Mouse (Mus musculus) myocyte (in vitro differentiated cells): ENCODE results near the gene Rpf1.

Experiments used
- CEBPB ChIP-seq: IDR thresholded peaks from 2 replicates; pipeline ENCODE4 v1.6.1; 2011; ENCODE audit warnings: mild to moderate bottlenecking, moderate library complexity; ENCODE audit not compliant: poor library complexity, insufficient read depth, severe bottlenecking
- E2F4 ChIP-seq: IDR thresholded peaks from one replicate; pipeline ENCODE4 v1.6.1; 2011; ENCODE audit warnings: mild to moderate bottlenecking, control low read depth, moderate library complexity; ENCODE audit not compliant: insufficient read depth
- MAX ChIP-seq: IDR thresholded peaks from one replicate; pipeline ENCODE4 v1.6.1; 2011; ENCODE audit warnings: low read depth, mild to moderate bottlenecking, control low read depth
- MYOD1 ChIP-seq, 3 experiments: IDR thresholded peaks; one replicate each; pipeline ENCODE4 v1.6.1; 2011; ENCODE audit warnings: control low read depth in 2 of 3, low read depth in 2 of 3, mild to moderate bottlenecking in 2 of 3, moderate library complexity in 1 of 3; ENCODE audit not compliant: insufficient read length in 2 of 3, control insufficient read depth in 1 of 3
- MYOG ChIP-seq, 3 experiments: IDR thresholded peaks; one replicate each; pipeline ENCODE4 v1.6.1; 2011; ENCODE audit warnings: control low read depth in 2 of 3, low read depth in 2 of 3, mild to moderate bottlenecking in 2 of 3; ENCODE audit not compliant: insufficient read length in 2 of 3, control insufficient read depth in 1 of 3, insufficient read depth in 1 of 3
- POLR2A ChIP-seq: IDR thresholded peaks from one replicate; pipeline ENCODE4 v1.6.1; 2011; ENCODE audit warnings: low read depth, mild to moderate bottlenecking, control low read depth, moderate library complexity; ENCODE audit not compliant: insufficient read length
- POLR2AphosphoS2 ChIP-seq: IDR thresholded peaks from one replicate; pipeline ENCODE4 v1.6.1; 2011; ENCODE audit warnings: low read depth, control low read depth; ENCODE audit not compliant: insufficient read length
- REST ChIP-seq: IDR thresholded peaks from one replicate; pipeline ENCODE4 v1.6.1; 2011; ENCODE audit warnings: mild to moderate bottlenecking, control low read depth, moderate library complexity; ENCODE audit not compliant: insufficient read depth, insufficient read length
- TCF12 ChIP-seq: IDR thresholded peaks from one replicate; pipeline ENCODE4 v1.6.1; 2011; ENCODE audit warnings: mild to moderate bottlenecking, control low read depth; ENCODE audit not compliant: poor library complexity, insufficient read depth, severe bottlenecking
- TCF3 ChIP-seq: IDR thresholded peaks from one replicate; pipeline ENCODE4 v1.6.1; 2011; ENCODE audit warnings: low read depth, control low read depth; ENCODE audit not compliant: insufficient read length
- USF1 ChIP-seq: IDR thresholded peaks from one replicate; pipeline ENCODE4 v1.6.1; 2011; ENCODE audit warnings: low read depth, mild to moderate bottlenecking, control low read depth, moderate library complexity

GRCm38 (mm10) chr3:146521652-146522020 is 407 bp upstream of the Rpf1 start:
- TF ChIP-seq POLR2A = no peak
- TF ChIP-seq CEBPB = no peak
- TF ChIP-seq TCF12 = no peak
- TF ChIP-seq E2F4 = no peak
- TF ChIP-seq MAX = no peak
- TF ChIP-seq MYOD1 (IDR thresholded peaks at IDR 0.05; ENCODE audit: control insufficient read depth in 1 of 3, insufficient read length in 2 of 3, low read depth in 2 of 3) = no peak
- TF ChIP-seq POLR2AphosphoS2 = no peak
- no peak for TF ChIP-seq USF1
- TF ChIP-seq REST = no peak
- no peak for TF ChIP-seq MYOG (IDR thresholded peaks at IDR 0.05; ENCODE audit: control insufficient read depth in 1 of 3, insufficient read depth in 1 of 3, insufficient read length in 2 of 3, low read depth in 2 of 3)
- TF ChIP-seq TCF3 = no peak
